Mouse (Mus musculus) urinary bladder, postnatal 25 days (tissue): ENCODE data around the gene Rab7b.

Source experiments
- DNase-seq: peaks from one replicate; pipeline ENCODE4 v3.0.0; 2022; ENCODE audit warnings: low spot score

Gene Rab7b

DNA sequence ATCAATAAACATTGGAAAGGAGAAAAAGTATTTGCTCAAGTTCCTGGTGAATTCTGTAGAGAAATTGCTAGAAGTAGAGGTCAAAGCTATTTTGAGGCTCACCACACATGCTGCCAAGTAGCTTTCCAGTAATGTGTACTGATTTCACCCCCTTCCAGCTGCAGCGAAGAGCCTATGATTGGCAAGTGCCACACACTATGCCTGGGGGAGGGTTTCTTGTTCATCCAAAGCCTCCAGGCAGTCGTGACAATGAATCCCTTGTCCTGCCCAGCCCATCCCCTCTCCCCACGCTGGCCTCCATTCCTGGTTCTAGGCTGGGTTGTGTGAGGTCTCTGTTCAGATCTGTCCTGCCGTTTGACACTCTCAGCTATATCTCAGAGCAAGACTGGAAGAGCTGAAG, 7.8 kb downstream of the Rab7b start:
- DNase-seq = no peak

DNA sequence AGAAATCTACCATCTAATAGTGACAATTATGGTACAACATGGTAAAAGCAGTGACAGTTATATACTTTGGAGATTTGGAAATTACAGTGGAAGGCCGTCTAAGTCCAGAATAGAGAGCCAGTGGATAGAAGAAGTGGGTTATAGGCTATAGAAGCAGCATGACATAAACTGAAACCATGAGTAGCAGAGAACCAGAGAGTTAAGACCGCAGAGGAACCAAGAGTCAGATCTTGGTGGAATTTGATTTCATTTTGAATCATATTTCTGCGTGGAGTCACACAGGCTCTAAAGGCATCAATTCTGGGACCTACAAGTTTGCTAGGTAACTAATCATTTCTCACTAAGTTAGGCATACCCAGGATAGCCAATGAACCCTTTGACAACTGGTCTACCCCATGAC, 10.3 kb downstream of the Rab7b start:
- DNase-seq = no peak

GRCm38 (mm10) chr1:131699642-131700041, 11.1 kb downstream of the Rab7b start:
- DNase-seq = no peak

- no peak for DNase-seq
Observed at GRCm38 (mm10) chr1:131700447-131700846, 12.0 kb downstream of the Rab7b start.

DNA sequence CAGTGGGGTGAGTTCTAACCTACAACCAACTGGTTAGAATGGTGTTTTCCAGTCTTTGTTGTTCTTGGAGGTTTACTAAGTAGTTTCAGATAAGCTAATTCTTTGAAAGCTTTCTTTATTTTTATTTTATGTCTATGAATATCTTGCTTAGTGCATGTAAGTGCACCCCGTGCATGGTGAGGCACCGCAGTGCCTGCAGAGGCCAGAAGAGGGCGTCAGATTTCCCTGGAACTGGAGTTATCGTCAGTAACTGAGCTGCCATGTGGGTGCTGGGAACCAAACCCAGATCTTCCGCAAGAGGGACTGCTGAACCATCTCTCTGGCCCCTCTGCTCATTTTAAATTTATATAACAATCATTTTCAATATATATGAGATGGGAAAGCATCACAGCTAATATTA, 12.9 kb downstream of the Rab7b start:
- DNase-seq = no peak

DNA sequence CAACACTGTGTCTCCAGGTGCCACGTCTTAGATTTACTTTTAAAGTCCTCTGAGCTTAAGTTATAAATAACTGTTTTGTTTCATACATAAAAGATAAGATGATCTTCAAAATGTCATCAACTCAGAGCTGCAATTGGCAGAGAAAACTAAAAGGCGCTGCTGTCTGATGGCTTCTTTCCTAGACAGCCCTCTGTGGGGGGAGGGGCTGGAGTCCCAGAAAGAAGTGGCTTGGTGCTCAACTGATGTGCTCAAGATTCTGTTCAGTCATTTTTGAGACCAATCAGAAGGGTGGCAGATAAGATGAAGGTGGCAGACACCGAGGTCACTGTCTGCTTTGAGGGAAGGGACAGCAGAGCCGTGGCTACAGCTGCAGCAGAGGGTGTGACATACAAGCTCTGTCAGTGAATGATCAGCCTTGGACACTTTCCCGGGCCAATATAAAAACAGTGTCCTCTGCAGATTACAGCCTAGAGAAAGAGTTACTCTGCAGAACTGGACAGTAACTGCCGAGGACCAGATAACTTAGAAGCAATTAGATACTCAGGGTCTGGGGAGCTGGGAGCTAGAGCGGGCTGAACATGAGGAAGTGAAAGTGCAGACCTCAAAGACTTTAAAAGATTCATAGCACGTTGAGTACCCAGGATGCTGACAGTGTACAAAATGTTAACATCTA, 13.7 kb downstream of the Rab7b start:
- no peak for DNase-seq

DNA sequence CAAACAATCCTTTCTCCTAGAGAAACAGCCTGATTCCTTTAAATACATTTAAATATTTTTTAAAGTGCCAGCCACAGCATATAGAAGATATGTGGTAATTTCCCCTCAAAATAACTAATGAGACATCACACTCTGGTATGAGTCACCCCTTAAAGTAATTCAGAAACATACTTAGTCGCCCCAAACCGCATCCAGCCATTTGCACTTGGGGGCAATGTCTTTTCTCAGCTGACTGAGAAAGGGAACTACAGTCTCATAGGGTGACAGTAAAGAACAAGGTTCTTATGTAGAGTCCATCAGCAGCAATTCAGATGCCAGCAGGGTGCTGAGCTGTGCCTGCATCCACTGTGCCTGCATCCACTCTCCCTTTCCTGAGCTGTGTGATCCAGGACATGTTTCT, 15.0 kb downstream of the Rab7b start:
- DNase-seq = no peak

- DNase-seq = peak; percentile 54
Observed at GRCm38 (mm10) chr1:131708338-131708737, 19.8 kb downstream of the Rab7b start.

DNA sequence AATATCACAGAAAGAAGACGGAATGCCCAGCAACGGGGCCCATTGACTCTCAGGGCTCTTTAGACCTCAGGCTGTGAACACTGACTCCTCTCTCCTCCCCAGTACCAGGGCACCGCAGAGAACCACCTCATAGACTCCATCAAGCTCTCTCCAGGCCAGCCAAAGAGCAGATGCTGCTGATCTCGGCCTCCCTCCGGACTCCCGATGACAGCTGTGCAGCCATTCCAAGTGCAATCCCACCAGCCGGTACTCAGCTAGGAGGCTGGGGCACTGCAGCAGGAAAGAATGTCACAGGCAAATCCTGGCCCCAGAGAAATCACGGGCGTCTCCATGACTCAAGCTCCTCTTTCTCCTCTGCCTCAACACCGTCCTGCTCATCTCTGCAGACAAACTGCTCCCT, 23.0 kb downstream of the Rab7b start:
- DNase-seq = no peak

- DNase-seq = peak; percentile 83
Observed at GRCm38 (mm10) chr1:131712386-131712785, 23.9 kb downstream of the Rab7b start.

DNA sequence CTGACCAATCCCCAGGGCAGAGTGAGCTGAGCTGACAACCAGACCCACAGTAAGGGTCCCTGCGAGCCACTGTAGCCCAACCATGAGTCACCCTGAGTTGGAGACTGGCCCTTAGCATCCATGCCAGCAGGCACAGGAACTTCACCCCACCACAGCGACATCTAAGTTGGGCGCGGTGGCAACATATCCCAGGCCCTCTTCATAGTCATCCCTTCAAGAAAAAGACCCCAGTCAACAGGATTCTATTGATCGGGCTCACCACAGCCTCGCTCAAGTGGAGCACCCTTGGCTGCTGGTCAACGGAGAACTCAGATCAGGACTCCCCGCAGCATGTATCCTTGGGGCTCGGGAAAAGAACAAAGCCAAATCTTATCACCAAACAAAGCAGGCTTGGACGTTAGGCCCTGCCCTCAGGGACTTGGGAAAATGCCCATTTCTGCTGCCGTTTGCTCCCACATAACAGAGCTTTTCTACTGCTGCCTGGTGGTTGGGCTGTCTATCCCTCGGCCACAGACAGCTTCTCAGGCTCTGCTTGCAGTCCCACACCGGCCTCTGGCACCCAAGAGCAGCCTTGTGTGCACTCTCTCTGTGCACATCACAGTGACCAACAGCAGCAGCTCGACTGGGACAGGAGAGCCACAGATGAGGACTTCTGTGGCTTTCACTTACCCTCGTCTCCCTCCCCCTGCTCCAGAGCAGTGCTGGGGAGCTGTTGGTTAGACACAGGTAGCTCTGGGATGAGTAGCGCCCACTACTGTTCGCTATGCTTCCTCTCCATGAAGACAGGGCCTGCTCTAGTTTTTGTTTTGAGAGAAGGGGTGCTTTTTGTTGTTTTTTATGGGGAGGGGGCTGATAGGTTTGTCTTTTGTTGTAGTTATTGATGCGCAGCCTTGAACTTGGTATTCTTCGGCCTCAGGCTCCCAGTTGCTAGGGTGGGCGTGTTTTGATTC, 26.2 kb downstream of the Rab7b start:
- DNase-seq = no peak

DNA sequence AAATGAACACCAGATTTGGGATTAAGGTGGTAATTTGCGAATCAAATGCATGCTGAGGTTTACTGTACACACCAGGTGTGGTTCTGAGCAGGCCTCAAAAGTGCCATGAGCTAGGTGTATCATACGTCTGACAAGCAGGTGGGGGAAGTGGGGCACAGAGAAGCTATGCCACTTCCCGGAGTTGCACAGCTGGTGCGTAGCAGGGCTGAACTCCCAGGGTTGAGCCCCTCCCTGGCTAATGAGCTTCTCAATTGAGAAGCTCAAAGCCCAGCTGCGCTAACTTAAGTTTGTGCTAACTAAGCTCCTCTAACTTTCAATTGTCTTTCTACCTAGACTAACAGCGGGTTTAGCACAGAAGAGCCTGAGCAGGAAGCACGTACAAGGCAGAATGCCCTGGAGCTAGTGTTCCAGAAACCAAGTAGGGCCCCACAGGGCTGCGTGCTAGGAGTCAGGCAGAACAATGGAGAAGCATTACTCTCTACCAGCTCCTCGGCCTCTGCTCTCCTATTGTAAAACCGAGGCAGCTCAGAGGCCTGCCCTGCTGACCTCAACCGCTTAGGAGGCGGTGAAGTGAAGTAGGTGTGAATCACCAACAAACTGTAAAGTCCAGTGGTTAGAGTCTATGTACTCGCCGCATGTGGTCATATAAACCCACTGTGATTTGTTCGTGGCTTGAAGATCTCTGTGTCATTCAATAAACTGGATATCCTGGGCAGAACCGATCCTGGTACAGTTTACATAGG, 30.6 kb downstream of the Rab7b start:
- DNase-seq = no peak

GRCm38 (mm10) chr1:131721989-131722388, 33.5 kb downstream of the Rab7b start:
- no peak for DNase-seq

DNA sequence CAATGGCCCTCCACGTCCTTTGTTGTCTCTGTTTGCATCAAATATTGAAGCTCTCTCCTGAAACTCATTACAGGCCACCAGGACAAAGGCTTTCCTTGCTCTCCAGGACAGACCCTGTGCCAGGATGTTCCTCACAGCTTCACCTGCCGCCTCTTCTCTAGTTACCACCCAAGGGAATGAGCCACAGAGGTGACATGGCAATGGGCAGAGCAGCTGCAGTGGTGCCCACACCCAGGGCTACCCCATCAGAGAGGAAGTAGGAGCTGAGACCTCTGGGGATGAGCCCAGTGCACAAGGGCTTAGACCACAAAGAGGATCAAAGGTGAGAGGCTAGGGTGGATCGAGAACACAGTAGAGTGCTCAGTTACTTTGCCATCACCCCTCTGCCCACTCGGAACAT, 35.1 kb downstream of the Rab7b start:
- DNase-seq = no peak

DNA sequence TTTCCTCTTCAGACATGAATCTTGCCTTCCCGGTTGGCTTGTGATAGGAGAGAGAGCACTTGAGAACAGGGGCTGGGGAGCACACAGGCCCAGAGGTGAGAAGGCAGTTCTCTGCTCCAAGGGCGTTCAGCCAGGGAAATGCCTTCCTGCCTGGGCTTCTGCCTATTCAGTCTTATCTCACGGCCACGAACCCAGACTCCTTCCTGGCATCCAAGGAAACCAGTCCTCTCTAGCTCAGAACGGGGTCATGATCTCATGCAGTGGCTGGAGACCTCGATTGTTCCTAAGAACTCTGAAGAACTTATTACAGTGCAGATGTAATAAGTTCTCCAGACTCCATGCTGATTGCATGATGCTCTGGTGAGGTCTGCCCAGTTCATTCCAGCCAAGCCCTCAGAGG, 38.1 kb downstream of the Rab7b start:
- DNase-seq = no peak

DNA sequence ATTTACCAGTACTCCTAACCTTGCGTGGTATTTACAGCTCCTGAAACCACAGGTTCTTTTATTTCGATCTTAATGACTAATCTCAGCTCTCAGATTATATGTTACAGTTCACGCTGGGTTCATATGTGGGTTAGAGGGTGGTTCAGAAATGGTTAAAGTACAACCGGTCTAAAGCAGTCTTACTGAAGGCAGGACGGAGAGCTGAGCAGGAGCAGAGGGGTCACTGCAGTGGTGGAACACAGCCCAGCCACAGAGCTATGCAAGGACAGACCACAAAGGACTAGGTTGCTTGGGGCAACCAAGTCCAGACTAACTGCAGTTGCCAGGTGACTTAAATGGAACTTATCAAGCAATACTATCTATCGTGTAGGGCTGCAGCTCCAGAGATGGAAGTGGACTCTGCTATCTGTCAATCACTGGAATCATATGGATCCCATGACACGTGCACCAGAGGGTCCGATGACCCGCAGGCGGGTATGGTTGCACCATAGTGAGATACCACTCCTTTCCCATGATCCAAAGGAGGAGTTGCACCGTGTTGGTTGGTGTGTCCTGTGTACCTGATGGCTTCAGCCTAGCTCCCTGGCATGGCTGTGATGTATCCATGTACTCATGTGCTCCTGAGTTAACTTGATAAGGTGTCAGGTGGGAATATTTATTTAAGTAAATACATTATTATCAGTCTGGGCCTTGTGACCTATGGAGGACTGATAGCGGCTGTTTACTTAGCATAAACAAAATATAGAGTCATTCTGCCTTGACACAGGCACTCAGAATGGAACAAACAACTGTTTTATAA, 42.3 kb downstream of the Rab7b start:
- DNase-seq = no peak

- no peak for DNase-seq
Observed at GRCm38 (mm10) chr1:131733474-131734180, 45.1 kb downstream of the Rab7b start.

DNA sequence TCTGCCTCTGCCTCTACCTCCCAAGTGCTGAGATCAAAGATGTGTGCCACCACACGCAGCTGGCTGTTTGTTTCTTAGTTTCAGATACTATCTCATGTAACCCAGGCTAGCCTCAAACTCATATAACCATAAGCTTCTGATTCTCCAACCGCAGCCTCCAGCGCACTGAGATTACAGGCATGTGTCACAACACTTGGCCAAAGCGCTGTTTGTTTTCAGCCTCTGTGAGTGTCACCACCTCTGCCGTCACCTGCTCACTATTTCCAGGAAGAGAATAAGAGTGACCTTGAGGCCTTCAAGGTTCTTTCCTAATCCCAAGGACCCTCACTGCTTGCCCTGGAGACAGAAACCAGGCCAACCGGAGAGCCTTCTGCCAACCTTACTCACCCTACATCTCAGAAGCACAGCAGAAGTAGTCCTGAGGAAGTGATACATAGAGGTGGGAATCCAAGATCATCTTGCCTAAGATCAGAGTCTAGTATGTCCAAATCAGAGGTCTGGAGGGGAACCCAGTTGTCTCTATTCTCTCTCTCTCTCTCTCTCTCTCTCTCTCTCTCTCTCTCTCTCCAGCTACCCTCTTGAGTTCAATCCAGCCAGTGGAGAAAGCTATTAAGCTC, 46.3 kb downstream of the Rab7b start:
- DNase-seq = no peak

DNA sequence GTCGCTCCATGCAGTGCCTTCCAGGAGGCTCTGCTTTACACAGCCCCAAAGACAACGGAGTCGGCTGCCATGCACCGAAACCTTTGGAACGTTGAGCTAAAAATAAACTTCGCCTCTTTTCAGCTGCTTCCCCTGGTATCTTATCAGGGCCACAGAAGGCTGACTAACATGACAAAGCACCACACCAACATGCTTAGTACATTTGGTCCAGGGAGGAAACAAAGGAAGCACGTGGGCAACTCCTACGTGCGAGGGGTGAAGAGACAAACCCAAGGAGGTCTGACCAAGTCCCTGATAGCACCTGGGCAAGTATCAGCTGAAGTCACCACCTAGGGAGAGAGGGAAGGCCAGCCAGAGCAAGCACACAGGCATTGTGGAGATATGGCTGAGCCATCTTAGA, 48.0 kb downstream of the Rab7b start:
- DNase-seq = no peak

DNA sequence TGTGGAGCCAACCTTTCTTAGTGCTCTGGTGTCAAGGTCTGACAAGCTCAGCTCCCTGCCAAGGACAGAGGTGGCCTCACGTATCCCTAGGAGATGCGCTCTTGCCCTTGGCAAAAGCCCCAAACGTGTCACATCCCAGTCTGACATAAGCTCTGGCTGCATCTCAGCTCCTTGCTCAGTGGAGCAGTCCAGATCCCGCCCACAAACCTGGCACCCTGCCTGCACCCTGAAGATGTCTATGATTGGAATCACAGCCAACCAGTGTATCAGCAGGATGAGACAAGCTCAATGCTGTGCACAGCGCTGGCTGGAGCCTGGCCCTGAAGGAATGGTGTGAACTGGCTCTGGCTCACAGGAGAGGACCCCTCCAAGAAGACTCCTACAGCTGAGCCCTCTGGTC, 48.8 kb downstream of the Rab7b start:
- DNase-seq = peak; percentile 74

DNA sequence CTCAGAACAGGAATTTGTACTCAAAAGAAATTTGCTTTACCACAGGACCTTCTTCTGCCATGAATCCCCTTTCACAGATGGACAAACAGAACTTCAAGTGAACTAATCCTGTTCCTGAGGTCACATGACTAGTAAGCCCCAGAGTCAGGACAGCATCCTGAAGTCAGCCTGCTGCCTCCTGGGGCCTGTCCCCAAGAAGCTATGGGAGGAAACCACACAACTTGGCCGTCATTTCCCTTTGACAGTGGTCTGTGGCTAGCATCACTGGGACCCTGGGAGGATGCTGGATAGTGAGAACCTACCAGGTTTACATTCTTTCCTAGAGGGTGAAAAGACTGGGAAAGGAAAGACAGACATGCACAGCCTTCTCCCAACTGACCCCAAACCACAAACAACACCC, 50.3 kb downstream of the Rab7b start:
- no peak for DNase-seq
